Mouse (Mus musculus) megakaryocyte, embryonic 14.5 days (primary cell): ENCODE measurements at regions not wholly inside any gene's neighbourhood (a gene's known extent, or its start where the extent isn't known, plus 50 kb on each side); places are given as distances from the start of the nearest gene placed in this dataset.

ENCODE experiments used
- H3K27me3 ChIP-seq: replicated peaks from 2 replicates; pipeline ENCODE3; 2012; ENCODE audit warnings: inconsistent platforms
- H3K36me3 ChIP-seq: replicated peaks from 2 replicates; pipeline ENCODE3; 2012; ENCODE audit warnings: low read length, inconsistent platforms, mixed read lengths
- H3K4me1 ChIP-seq: 2 replicates; pipeline ENCODE4 v1.6.1; 2012; ENCODE audit warnings: inconsistent platforms
- H3K4me3 ChIP-seq: replicated peaks from 2 replicates; pipeline ENCODE3; 2012; ENCODE audit warnings: moderate library complexity, mild to moderate bottlenecking, inconsistent platforms
- H3K9me3 ChIP-seq: 2 replicates; pipeline ENCODE4 v1.6.1; 2012; ENCODE audit warnings: inconsistent platforms
- FLI1 ChIP-seq: IDR thresholded peaks from 2 replicates; pipeline ENCODE4 v1.6.1; 2012; ENCODE audit warnings: low read length, inconsistent platforms, mixed read lengths
- GATA1 ChIP-seq: IDR thresholded peaks from 3 replicates; pipeline ENCODE4 v1.6.1; 2012; ENCODE audit warnings: mixed read lengths, low read length, inconsistent platforms, borderline replicate concordance

DNA sequence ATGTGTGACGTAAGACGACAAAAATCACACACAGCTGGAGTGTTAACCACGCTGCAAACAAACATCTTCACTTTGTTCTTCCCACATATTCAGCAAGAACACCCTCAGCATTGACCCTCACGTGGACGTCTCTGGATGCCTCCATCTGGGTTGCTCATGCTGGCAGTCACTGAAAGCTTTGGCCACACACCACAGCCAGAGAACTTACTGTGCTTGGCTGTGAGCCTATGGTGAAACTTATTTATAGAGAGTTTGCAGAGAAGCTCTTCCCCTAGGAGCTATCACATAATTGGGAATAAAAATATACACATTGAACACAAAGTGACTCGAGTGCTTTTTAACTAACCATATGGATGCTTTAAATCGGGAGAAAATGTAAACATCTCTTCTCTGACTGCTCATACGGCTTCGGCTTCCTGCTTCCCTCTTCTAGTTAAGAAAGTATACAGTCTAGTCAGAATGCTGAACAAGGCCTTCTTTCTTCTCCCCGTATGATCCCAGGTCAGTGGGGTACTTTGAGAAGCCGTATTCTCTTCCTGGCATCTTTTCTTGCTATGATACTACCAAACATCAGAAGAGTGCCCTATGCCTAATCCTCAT, 812.0 kb upstream of the Intu start:
- Histone ChIP-seq H3K4me3 (no peak overlapping the region), H3K36me3 (no peaks in the 10 kb centered on the region), H3K27me3 (no peaks in the 10 kb centered on the region), H3K9me3 (no peaks in the 10 kb centered on the region), H3K4me1 (no peaks in the 10 kb centered on the region)
- TF ChIP-seq FLI1 (no peak), GATA1 (no peak)

DNA sequence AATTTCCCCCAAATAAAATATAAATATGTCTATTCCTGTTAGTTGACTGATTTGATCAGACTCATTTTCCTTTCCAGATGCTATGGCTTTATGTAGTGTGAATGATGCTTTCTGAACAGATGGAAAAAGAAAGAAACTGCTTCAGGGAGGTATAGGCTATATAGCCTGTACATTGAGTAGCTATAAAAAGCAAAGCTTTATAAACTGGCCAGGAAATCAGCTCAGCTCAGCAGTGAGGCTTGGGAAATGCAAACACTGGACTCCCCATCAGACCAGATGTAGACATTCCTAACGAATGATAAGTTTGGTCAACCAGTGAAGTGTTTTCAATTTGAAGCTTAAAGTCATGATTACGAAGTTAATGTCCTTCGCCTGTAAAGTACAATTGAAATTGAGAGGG, 805.3 kb upstream of the Intu start:
- Histone ChIP-seq H3K36me3 (no peaks in the 10 kb centered on the region), H3K4me1 (no peaks in the 10 kb centered on the region), H3K9me3 (no peaks in the 10 kb centered on the region), H3K27me3 (no peaks in the 10 kb centered on the region), H3K4me3 (no peak overlapping the region)
- TF ChIP-seq GATA1 (no peak), FLI1 (no peak)

DNA sequence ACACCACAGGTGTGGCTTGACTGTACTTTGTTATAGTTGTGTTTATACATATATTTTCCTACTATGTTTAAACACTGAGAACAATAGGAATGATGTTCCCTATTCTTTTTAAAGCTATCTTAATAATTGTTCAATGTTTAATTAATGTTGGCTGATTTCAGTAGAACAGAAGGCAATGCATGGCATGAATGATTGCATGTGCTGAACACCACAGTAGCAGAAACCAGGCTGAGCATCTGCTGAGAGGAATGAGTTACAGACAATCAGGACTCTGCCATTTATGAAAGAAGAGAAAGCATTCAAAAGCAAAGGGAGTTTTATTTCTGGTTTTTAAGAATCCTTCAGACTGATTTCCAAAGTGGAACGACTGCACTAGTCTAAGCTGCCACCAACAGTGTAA, 794.4 kb upstream of the Intu start:
- H3K36me3 ChIP-seq, result no peaks in the 10 kb centered on the region
- TF ChIP-seq GATA1 (no peak), FLI1 (no peak)

DNA sequence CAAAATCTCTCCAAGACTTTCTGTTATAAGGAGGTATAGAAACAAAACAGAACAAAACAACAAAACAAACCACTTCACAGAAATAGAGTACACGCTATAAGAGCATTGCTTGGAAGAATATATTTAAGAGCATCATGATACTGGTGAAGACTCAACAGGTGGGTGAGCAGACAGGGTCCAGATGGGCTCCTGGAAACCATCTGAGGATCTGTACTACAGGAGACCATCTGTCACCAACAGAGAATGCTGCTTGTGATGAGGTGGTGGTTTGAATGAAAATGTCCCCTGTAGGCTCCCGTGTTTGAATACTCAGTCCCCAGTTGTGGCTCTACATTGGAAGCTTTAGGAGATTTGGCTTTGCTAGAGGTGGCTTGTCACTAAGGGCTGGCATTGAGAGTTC, 785.1 kb upstream of the Intu start:
- H3K4me1 ChIP-seq, result no peaks in the 10 kb centered on the region
- no peak overlapping the region for H3K4me3 ChIP-seq
- H3K27me3 ChIP-seq, result no peaks in the 10 kb centered on the region
- H3K9me3 ChIP-seq, result no peaks in the 10 kb centered on the region
- no peak for TF ChIP-seq GATA1
- no peak for TF ChIP-seq FLI1
- H3K36me3 ChIP-seq, result no peaks in the 10 kb centered on the region

More for the DNA sequence above, 794.4 kb upstream of the Intu start:
- no peaks in the 10 kb centered on the region for H3K9me3 ChIP-seq
- H3K27me3 ChIP-seq, result no peaks in the 10 kb centered on the region
- no peak overlapping the region for H3K4me3 ChIP-seq
- H3K4me1 ChIP-seq, result no peaks in the 10 kb centered on the region

DNA sequence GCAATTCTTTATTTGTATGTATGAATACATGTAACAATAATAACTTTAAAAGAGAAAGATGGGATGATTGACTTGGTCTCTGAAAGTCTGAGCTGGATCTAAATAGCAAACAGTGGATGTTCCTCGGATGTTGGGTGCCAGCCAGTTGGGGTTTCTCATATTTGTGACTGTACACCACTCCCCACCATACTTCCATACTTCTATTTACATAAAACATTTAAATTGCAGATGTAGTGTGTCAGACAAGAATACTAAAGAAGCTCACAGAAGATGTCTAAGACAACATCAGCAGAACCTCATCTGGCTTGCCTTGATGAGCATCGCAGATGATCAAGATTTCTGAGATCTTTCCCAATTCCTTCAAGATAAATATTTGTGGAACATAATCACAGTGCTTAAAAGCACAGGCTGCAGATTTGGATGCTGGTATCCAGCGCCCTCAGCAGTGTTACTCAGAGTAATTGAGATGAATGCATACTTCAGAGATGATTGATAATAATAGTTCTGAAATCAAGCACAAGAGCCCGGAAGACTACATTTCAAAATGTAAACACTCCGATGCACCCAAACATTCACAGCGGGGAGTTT, 762.0 kb upstream of the Intu start:
- H3K27me3 ChIP-seq, result no peaks in the 10 kb centered on the region
- H3K9me3 ChIP-seq, result peaks cover 8% of the 10 kb centered on the region; the same call in 1 of the 2 replicates
- H3K4me3 ChIP-seq, result no peak overlapping the region
- no peaks in the 10 kb centered on the region for H3K36me3 ChIP-seq
- TF ChIP-seq GATA1 (no peak), FLI1 (no peak)
- no peaks in the 10 kb centered on the region for H3K4me1 ChIP-seq

DNA sequence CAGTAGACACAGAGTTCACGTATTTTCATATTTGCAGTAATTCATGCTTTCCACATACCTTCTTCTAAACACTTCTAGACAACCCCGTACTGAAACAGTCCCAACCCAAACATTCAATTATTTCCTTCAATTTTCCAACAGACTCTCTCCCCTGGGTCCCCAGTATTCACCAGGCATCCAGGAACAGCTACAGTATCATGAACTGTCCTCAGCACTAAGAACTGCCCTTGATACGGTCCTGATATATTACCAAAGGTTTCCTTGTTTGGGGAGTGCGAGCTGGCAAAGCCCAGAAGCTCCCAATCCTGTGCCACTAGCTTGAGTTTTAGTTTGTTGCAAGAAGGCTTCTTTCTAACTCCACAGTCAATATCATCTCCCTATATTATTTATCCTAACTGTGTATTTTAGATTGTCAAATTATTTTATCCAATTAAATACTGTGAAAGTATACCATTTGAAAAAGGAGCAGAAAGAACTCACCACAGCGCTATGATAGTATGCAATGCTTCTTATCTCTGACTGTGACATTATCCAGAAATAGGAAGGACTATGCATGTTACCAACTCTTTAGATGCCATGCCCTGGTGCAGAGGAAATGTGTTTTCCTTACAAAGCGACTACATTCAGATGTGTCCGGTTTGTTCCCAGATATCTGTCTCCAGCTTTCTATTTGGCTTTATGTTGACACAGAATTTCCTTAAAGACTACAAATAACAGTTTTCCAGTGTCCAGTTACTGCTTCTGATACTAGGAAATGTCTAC, 754.6 kb upstream of the Intu start:
- H3K9me3 ChIP-seq, result peaks cover 4% of the 10 kb centered on the region; the same call in 1 of the 2 replicates
- H3K27me3 ChIP-seq, result no peaks in the 10 kb centered on the region
- TF ChIP-seq GATA1 (no peak), FLI1 (no peak)
- H3K4me3 ChIP-seq, result no peak overlapping the region
- no peaks in the 10 kb centered on the region for H3K4me1 ChIP-seq
- H3K36me3 ChIP-seq, result no peaks in the 10 kb centered on the region

DNA sequence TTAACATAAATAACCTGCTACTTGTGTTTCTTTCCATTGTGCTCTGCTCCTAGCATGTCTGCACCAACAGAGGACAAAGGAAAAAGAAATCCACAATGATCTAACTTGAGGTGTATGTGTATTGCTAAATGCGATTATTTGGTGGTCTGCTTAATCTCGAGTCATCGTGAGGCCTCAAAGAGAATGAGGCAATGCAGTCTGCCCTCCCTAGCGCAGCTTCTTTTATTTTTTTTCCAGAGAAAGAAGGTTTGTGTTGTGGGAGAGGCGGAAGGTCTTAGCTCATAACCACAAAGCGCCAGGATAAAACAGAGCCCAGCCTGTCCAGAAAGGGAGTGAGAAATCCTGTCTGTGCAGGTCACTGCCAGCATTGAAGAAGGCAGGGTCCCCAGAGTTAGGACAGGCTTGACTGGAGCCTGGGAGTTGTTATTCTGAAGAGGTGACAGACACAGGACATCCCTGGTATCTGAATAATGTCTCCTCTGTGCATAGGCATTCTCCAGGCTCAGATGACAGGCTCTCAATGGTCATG, 751.3 kb upstream of the Intu start:
- Histone ChIP-seq H3K27me3 (no peaks in the 10 kb centered on the region), H3K4me3 (no peak overlapping the region), H3K9me3 (0 out of 2 replicates have a peak, but pooled peaks cover under 1% of the 10 kb centered on the region), H3K4me1 (no peaks in the 10 kb centered on the region), H3K36me3 (no peaks in the 10 kb centered on the region)
- no peak for TF ChIP-seq GATA1
- no peak for TF ChIP-seq FLI1

DNA sequence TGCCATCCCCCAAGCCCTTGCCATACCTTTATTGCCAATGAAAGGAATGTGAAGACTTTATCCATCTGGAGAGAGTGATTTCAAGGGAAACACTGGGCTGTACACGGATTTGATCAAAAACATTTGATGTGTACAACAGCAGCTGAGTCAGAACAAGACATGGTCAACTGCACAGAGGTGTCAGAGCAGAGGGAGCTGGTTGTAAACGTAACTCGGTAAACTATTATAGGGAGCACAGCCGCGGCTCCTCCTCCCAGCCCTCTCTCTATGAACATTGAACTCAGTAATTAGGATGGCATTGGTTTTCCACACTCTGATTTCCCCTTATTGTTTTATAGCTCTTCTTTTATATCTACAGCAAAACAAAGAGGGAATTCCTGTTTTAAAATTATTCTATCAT, 750.8 kb upstream of the Intu start:
- H3K4me3 ChIP-seq, result no peak overlapping the region
- no peaks in the 10 kb centered on the region for H3K4me1 ChIP-seq
- H3K9me3 ChIP-seq, result no peaks in the 10 kb centered on the region
- H3K27me3 ChIP-seq, result no peaks in the 10 kb centered on the region
- TF ChIP-seq GATA1 (no peak), FLI1 (no peak)
- no peaks in the 10 kb centered on the region for H3K36me3 ChIP-seq

DNA sequence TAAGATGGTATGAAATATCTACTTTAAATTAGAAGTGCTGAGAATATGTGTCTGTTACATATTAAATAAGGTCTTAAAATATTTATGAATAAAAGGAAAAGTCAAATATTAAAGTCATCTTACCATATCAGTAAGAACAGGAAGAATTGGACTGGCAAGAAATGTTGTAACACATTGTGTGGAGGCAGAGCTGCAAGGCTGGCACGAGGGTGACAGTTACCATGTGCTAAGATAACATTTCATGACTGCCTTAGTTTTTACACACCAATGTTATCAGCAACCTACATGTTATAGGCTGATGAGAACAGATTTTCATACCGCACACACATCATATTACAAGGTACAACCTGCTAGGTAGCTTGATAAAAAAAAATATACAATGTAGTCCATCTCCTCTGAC, 746.2 kb upstream of the Intu start:
- TF ChIP-seq GATA1 (no peak), FLI1 (no peak)
- Histone ChIP-seq H3K36me3 (no peaks in the 10 kb centered on the region), H3K4me1 (no peaks in the 10 kb centered on the region), H3K27me3 (no peaks in the 10 kb centered on the region), H3K4me3 (no peak overlapping the region), H3K9me3 (peaks cover 6% of the 10 kb centered on the region; the same call in 1 of the 2 replicates)

DNA sequence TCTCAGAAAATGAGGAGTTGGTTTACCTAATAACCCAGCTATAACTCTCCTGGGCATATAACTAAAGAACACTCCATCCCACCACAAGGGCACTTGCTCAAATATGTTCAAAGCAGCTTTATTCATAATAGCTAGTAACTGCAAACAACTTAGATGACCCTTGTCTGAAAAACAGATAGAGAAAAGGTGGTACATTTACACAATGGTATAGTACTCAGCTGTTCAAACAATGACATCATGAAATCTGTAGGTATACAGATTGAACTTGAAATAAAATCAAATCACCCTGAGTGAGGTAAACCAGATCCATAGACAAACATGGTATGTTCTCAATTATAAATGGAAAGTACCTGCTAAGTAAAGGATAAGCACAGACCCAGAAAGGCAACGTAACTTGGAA, 721.5 kb upstream of the Intu start:
- TF ChIP-seq FLI1 (no peak), GATA1 (no peak)
- Histone ChIP-seq H3K27me3 (no peaks in the 10 kb centered on the region), H3K36me3 (no peaks in the 10 kb centered on the region), H3K4me1 (no peaks in the 10 kb centered on the region), H3K9me3 (0 out of 2 replicates have a peak, but pooled peaks cover 5% of the 10 kb centered on the region), H3K4me3 (no peak overlapping the region)
